Mouse (Mus musculus) hindbrain, embryonic 12.5 days (tissue): ENCODE results near the gene Smarcd3. TPM values are rescaled to one million over a fixed set of nuclear protein-coding genes. Genes with fewer than 3 reads are reported as not detected.

Source experiments
- ATAC-seq: fragments of 200-750 bp; cut with Nextera tagmentation; 2 replicates; pipeline ENCODE4 v1.8.0; 2017; ENCODE audit warnings: moderate TSS enrichment; ENCODE audit not compliant: low FRiP score
- H3K27ac ChIP-seq: fragments of 300-500 bp; sonication (generic); 2 replicates; pipeline ENCODE4 v1.5.1; 2016; ENCODE audit warnings: mild to moderate bottlenecking
- H3K27me3 ChIP-seq: fragments of 300-500 bp; sonication (generic); 2 replicates; pipeline ENCODE4 v1.6.1; 2016; ENCODE audit warnings: mild to moderate bottlenecking
- H3K36me3 ChIP-seq: fragments of 300-500 bp; sonication (generic); 2 replicates; pipeline ENCODE4 v1.6.1; 2016; ENCODE audit warnings: mild to moderate bottlenecking
- H3K4me1 ChIP-seq: fragments of 300-500 bp; sonication (generic); 2 replicates; pipeline ENCODE4 v1.6.1; 2016
- H3K4me2 ChIP-seq: fragments of 300-500 bp; sonication (generic); replicated peaks from 2 replicates; pipeline ENCODE4 v1.6.1; 2016; ENCODE audit warnings: mild to moderate bottlenecking
- H3K4me3 ChIP-seq: fragments of 300-500 bp; sonication (generic); 2 replicates; pipeline ENCODE4 v1.5.1; 2016; ENCODE audit warnings: mild to moderate bottlenecking
- H3K9ac ChIP-seq: fragments of 300-500 bp; sonication (generic); 2 replicates; pipeline ENCODE4 v1.6.1; 2016; ENCODE audit warnings: mild to moderate bottlenecking, moderate library complexity
- H3K9me3 ChIP-seq: fragments of 300-500 bp; sonication (generic); replicated peaks from 2 replicates; pipeline ENCODE4 v1.6.1; 2016; ENCODE audit warnings: mild to moderate bottlenecking
- WGBS: fragments of 180-500 bp; shearing (Covaris S2); methylation state at CpG from one replicate; pipeline ENCODE4 v1.1.7; 2016; 5-methylcytosine and 5-hydroxymethylcytosine counted together
- polyA plus RNA-seq: library from polyadenylated mRNA; unstranded; fragments of >200 nt; fragmentation: Nextera tagmentation; extraction: Ambion mirVana; gene quantifications from 2 replicates; pipeline ENCODE4 v1.2.1, GENCODE M21; 2016

Gene Smarcd3
- polyA plus RNA-seq, 1 experiment from 2014 or later: 78.4 TPM

GRCm38 (mm10) chr5:24594346-24594745, 29.9 kb downstream of the Smarcd3 start:
- Histone ChIP-seq H3K4me2 (no peak overlapping the region), H3K9ac (no peak overlapping the region), H3K27ac (no peak overlapping the region), H3K4me1 (peaks cover 51% of the 10 kb centered on the region), H3K9me3 (no peaks in the 10 kb centered on the region), H3K36me3 (peaks cover 48% of the 10 kb centered on the region), H3K4me3 (no peak overlapping the region), H3K27me3 (peaks cover 15% of the 10 kb centered on the region; the same call in 1 of the 2 replicates)
- ATAC-seq: no peak
- WGBS: 92% methylated on average over 5 of the region's 5 CpGs

- no peak for ATAC-seq
- Histone ChIP-seq H3K27me3 (peaks cover 15% of the 10 kb centered on the region; the same call in 1 of the 2 replicates), H3K4me1 (peaks cover 47% of the 10 kb centered on the region), H3K9me3 (no peaks in the 10 kb centered on the region), H3K4me2 (no peak overlapping the region), H3K9ac (no peak overlapping the region), H3K36me3 (peaks cover 51% of the 10 kb centered on the region), H3K27ac (no peak overlapping the region), H3K4me3 (no peak overlapping the region)
- 73% methylated on average over 10 of the region's 10 CpGs for WGBS
These were observed 30.3 kb downstream of the Smarcd3 start for GRCm38 (mm10) chr5:24593928-24594327.

GRCm38 (mm10) chr5:24593230-24593629, 31.0 kb downstream of the Smarcd3 start:
- Histone ChIP-seq H3K4me2 (no peak overlapping the region), H3K27me3 (peaks cover 15% of the 10 kb centered on the region; the same call in 1 of the 2 replicates), H3K36me3 (peaks cover 51% of the 10 kb centered on the region), H3K4me3 (no peak overlapping the region), H3K27ac (no peak overlapping the region), H3K9ac (no peak overlapping the region), H3K4me1 (peaks cover 45% of the 10 kb centered on the region), H3K9me3 (no peaks in the 10 kb centered on the region)
- 72% methylated on average over 10 of the region's 10 CpGs for WGBS
- no peak for ATAC-seq

GRCm38 (mm10) chr5:24592471-24593160, 31.6 kb downstream of the Smarcd3 start:
- WGBS: 61% methylated on average over 21 of the region's 21 CpGs
- no peak overlapping the region for H3K27ac ChIP-seq
- H3K9ac ChIP-seq: peak overlapping the region; percentile 18; the same call in 1 of the 2 replicates
- no peak for ATAC-seq
- no peak overlapping the region for H3K4me3 ChIP-seq
- no peaks in the 10 kb centered on the region for H3K9me3 ChIP-seq
- peaks cover 44% of the 10 kb centered on the region for H3K4me1 ChIP-seq
- H3K27me3 ChIP-seq: peaks cover 15% of the 10 kb centered on the region; the same call in 1 of the 2 replicates
- no peak overlapping the region for H3K4me2 ChIP-seq
- H3K36me3 ChIP-seq: peaks cover 51% of the 10 kb centered on the region

GRCm38 (mm10) chr5:24591796-24592470, 32.3 kb downstream of the Smarcd3 start:
- Histone ChIP-seq H3K9ac (peak overlapping the region; percentile 18), H3K9me3 (no peaks in the 10 kb centered on the region), H3K4me1 (peaks cover 46% of the 10 kb centered on the region), H3K36me3 (peaks cover 51% of the 10 kb centered on the region), H3K27me3 (peaks cover 15% of the 10 kb centered on the region; the same call in 1 of the 2 replicates), H3K4me3 (no peak overlapping the region), H3K27ac (no peak overlapping the region), H3K4me2 (no peak overlapping the region)
- no peak for ATAC-seq
- WGBS: 56% methylated on average over 24 of the region's 24 CpGs

- ATAC-seq: no peak
- WGBS: 22% methylated on average over 23 of the region's 23 CpGs
- Histone ChIP-seq H3K9me3 (no peaks in the 10 kb centered on the region), H3K4me2 (0 out of 2 replicates have a peak overlapping the region, but pooled peaks have one; percentile 9), H3K9ac (peak overlapping the region; percentile 1; the same call in 1 of the 2 replicates), H3K4me3 (no peak overlapping the region), H3K36me3 (peaks cover 51% of the 10 kb centered on the region), H3K27me3 (peaks cover 15% of the 10 kb centered on the region; the same call in 1 of the 2 replicates), H3K27ac (no peak overlapping the region), H3K4me1 (peaks cover 40% of the 10 kb centered on the region)
These were observed 32.9 kb downstream of the Smarcd3 start for GRCm38 (mm10) chr5:24591268-24591721.

- no peak overlapping the region for H3K4me3 ChIP-seq
- no peak overlapping the region for H3K27ac ChIP-seq
- H3K9me3 ChIP-seq: no peaks in the 10 kb centered on the region
- H3K36me3 ChIP-seq: peaks cover 49% of the 10 kb centered on the region
- peaks cover 15% of the 10 kb centered on the region; the same call in 1 of the 2 replicates for H3K27me3 ChIP-seq
- 87% methylated on average over 20 of the region's 20 CpGs for WGBS
- no peak for ATAC-seq
- peaks cover 33% of the 10 kb centered on the region for H3K4me1 ChIP-seq
- H3K9ac ChIP-seq: no peak overlapping the region
- H3K4me2 ChIP-seq: no peak overlapping the region
These were observed 34.4 kb downstream of the Smarcd3 start for GRCm38 (mm10) chr5:24589511-24590500.

DNA sequence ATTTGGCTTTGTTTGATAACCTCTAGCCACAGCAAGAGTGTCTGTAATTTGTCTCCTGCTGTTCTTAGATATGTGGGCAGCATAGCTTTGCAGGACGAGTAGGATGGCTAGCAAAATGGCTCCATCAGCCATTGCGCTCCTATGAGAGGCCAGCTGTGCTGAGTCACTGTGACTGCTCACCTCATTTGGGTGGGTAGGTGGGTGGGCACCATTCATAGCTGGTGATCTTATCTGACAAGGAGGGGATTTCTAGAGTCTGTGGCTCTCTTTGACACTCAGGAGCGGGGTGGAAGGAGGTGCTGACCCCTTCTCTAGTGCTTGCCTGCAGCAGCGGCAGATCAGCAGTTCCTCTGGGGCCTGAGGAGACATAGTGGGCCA, 37.0 kb downstream of the Smarcd3 start:
- peak overlapping the region; percentile 93 for H3K4me2 ChIP-seq
- H3K27me3 ChIP-seq: peaks cover 10% of the 10 kb centered on the region; the same call in 1 of the 2 replicates
- no peak for ATAC-seq
- 31% methylated on average over 4 of the region's 4 CpGs for WGBS
- H3K4me1 ChIP-seq: peaks cover 33% of the 10 kb centered on the region
- H3K9ac ChIP-seq: peak overlapping the region; percentile 88
- no peaks in the 10 kb centered on the region for H3K9me3 ChIP-seq
- peak overlapping the region; percentile 82 for H3K27ac ChIP-seq
- peaks cover 24% of the 10 kb centered on the region for H3K36me3 ChIP-seq
- peak overlapping the region; percentile 88 for H3K4me3 ChIP-seq

GRCm38 (mm10) chr5:24586547-24587199, 37.5 kb downstream of the Smarcd3 start, which contains the start of gene Chpf2:
Chpf2 (plus strand) TSS chr5:24586741.
- peak within 1 kb of the TSS; percentile 82 for H3K27ac ChIP-seq
- no peaks in the 10 kb centered on the region for H3K9me3 ChIP-seq
- WGBS: under 1% methylated on average over 38 of the region's 43 CpGs
- H3K4me2 ChIP-seq: peak within 1 kb of the TSS; percentile 93
- ATAC-seq: peak; percentile 90
- H3K27me3 ChIP-seq: peaks cover 5% of the 10 kb centered on the region; the same call in 1 of the 2 replicates
- peak within 1 kb of the TSS; percentile 88 for H3K9ac ChIP-seq
- peaks cover 30% of the 10 kb centered on the region for H3K4me1 ChIP-seq
- peaks cover 19% of the 10 kb centered on the region for H3K36me3 ChIP-seq
- peak within 1 kb of the TSS; percentile 88 for H3K4me3 ChIP-seq

GRCm38 (mm10) chr5:24586106-24586505, 38.1 kb downstream of the Smarcd3 start:
- ATAC-seq: peak; percentile 51; the same call in 1 of the 2 replicates
- peaks cover 13% of the 10 kb centered on the region for H3K36me3 ChIP-seq
- peak overlapping the region; percentile 88 for H3K4me3 ChIP-seq
- peak overlapping the region; percentile 93 for H3K4me2 ChIP-seq
- peak overlapping the region; percentile 88 for H3K9ac ChIP-seq
- H3K27ac ChIP-seq: peak overlapping the region; percentile 82
- no peaks in the 10 kb centered on the region for H3K27me3 ChIP-seq
- no peaks in the 10 kb centered on the region for H3K9me3 ChIP-seq
- peaks cover 25% of the 10 kb centered on the region for H3K4me1 ChIP-seq
- WGBS: 8% methylated on average over 8 of the region's 8 CpGs
